Mouse (Mus musculus): ENCODE results near the gene Itpr1.

The Itpr1 gene

GRCm38 (mm10) chr6:108441290-108441689 is 228.4 kb downstream of the Itpr1 start:
- DNase-seq (ENCODE audit: low spot score in 2 of 2) = no peak

GRCm38 (mm10) chr6:108442291-108442690 is 229.4 kb downstream of the Itpr1 start:
- DNase-seq (ENCODE audit: low spot score in 2 of 2) = no peak

- peak; percentile 45 to 49 for DNase-seq (ENCODE audit: low spot score in 2 of 2)
Observed at GRCm38 (mm10) chr6:108444435-108444834, 231.5 kb downstream of the Itpr1 start.

DNA sequence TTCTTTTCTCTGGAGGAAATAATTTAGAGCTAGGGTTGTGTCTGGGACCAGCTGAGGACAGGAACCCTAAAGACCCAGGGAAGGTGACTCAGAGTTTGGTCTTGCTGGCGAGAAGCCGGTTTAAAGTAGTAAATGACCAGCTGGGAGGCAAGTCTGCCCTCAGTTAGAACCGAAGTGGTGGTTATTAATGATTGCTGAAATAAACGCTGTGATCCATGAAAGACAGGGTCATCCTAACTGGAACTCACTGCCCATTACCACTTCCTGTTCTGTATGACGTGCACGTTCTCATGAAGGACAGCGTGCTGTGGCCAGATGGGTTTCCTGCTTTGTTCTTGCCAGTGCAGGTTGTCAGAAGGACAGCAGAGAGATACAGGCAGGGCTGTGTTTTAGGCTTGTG is 232.1 kb downstream of the Itpr1 start:
- no peak for DNase-seq (ENCODE audit: low spot score in 2 of 2)

GRCm38 (mm10) chr6:108446766-108447165 is 233.9 kb downstream of the Itpr1 start:
- DNase-seq (ENCODE audit: low spot score in 2 of 2) = no peak

GRCm38 (mm10) chr6:108447179-108447845 is 234.4 kb downstream of the Itpr1 start:
- DNase-seq (ENCODE audit: low spot score in 2 of 2) = no peak

DNA sequence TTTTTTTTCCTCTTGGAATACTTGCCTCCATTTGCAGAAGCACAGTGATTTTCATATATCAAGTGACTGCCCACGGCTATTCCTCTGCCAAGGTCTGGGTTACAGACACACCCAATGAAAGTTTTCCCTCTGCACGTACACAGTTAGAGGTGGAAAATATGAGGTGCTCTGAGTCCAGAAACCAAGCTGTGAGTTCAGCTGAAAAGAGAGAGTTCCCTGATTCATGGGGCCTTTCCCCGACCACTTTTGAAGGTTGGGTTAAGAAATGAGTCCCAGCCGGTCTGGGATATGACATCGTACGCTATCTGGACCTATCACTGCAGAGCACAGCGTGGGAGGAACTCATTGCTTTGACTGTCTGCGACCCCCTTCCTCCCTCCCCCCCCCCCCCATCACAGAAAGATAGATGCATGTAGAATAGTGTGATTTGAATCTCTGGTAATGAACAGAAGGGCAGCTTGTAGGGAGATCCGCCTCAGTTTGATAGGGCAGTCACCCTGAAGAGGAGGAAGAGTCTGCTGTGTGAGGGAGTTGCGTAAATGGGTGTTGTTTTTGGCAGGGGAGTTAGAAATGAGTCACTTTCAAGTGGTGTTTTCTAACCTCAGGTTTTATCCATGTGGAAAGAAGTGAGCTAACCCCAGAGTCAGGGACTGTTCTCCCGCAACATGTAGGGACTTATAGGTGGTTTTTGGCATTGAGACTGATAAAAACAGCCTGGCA is 235.3 kb downstream of the Itpr1 start:
- DNase-seq (ENCODE audit: low spot score in 2 of 2) = no peak

- no peak for DNase-seq (ENCODE audit: low spot score in 2 of 2)
Observed at GRCm38 (mm10) chr6:108448864-108449263, 236.0 kb downstream of the Itpr1 start.

GRCm38 (mm10) chr6:108451536-108451935 is 238.6 kb downstream of the Itpr1 start:
- no peak for DNase-seq (ENCODE audit: low spot score in 2 of 2)

GRCm38 (mm10) chr6:108453618-108454017 is 240.7 kb downstream of the Itpr1 start:
- DNase-seq (ENCODE audit: low spot score in 2 of 2) = no peak

DNA sequence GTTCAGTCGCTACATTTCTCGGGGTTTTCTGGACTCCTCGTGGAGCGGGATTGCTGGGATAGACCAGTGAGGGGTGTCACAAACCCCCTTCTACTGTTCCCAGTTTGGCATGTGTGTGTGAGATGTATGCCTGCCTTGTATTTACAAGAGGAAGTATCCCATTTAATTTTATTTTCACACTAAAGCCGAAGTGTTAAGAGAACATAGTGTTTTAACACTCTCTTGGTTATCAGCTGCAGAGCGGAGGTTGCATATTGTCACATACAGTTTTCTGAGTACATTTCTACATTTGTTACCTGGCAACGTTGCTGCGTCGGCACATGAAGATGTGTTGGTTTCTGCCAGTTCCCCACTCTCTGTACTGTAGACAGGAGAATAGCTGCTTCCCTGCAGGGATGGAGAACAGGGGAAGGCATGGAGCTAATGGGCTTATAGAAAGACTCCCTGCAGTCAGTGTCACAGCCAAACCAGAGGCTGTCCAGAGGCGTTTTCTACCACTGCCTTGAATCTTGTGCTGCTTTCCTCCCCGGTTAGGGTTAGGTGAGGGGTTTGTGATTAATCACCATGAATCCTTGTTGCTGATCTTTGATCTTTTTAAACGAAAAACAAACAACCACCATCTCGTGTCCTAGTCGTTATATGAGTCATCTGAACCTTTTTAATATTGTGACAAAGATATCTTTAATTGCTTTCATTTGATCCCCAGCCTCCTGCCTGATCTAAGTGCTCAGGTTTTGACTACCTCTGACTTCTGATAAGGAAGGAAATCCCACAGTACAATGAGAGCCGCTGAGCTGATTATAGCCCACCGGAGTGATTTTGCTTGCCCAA is 241.4 kb downstream of the Itpr1 start:
- DNase-seq (ENCODE audit: low spot score in 2 of 2) = peak in 1 of 2 experiments; percentile 36

DNA sequence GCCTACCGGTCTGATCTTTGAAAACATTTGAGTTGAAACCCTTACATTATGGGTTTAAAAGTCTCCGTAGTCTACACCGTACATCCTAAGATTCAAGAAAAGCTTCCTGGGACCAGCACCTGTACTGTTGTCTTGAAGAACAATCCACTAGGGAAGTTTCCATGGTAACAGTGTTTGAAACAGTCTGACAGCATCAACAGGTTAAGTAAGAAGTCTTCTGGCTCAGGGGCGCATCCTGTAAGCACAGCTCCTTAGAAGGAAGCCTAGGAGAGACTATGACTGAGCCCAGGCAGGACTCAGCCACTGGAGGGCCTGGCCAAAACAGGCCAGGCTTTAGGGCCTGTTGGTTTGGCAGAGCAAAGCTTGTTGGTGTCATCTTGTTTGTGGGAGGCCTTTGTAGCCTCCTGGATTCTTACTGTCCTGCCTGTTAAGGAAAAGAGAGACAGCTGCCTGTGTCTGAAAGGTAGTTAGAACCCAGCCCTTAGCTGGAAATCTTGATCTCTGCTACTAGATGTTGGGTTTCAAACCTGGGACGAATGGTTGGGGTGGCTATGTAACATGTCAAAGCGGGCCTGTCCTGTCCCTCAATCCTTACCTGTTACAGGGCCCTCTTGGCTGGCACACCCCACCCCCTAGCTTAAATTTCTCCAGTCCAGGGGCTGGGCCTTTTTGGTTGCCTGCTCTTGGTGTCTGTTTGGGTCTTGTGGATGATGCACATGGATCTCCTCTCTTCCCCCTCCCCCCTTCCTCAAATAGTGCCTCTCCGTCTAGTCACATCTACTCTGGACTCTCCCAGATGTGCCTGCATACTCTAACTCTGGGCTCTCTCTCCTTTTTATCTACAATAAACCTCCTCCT is 242.3 kb downstream of the Itpr1 start:
- DNase-seq (ENCODE audit: low spot score in 2 of 2) = no peak

DNA sequence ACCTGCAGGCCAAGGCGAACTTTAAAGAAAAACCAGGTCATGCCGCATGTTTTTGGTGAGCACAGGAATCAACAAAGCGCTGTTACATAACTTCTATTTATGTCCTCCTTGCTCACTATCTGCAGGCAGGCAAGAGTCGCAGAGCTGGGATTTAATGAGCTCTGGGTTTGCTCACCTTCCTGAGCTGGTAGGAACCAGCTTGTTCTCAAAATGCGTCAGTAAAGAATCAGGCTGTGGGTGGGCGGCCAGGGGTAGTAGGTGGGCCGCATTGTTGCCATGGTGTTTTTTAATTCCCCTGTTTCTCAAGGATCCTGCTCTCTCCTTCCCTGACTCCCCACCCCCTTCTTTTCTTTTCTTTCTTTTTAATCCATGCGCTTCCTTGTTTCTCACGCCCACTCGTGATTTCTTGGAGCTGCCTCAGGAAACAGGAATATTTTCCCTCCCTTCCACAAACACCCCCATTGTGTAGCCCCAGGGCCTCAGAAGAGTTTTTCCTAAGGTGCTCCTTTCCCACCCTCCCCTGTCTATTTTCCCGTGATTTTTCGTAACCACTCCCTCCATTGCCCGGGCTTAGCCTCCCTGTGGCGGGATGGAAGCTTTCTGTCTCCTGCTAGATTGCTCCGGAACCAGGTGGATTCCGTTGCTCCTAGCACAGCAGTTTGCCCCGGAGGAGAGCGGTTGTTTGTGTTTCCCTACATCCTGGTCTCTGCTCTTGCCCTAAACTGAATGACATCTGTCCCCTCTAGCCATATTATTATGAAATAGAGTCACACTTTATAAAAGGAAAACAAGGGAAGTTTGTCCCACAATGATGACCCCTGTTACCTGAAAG is 243.6 kb downstream of the Itpr1 start:
- peak; percentile 45 to 51 for DNase-seq (ENCODE audit: low spot score in 2 of 2)

- no peak for DNase-seq (ENCODE audit: low spot score in 2 of 2)
Observed at GRCm38 (mm10) chr6:108457063-108457405, 244.1 kb downstream of the Itpr1 start.

- DNase-seq (ENCODE audit: low spot score in 2 of 2) = no peak
Observed at GRCm38 (mm10) chr6:108457516-108458181, 244.8 kb downstream of the Itpr1 start.

GRCm38 (mm10) chr6:108458182-108458571 is 245.3 kb downstream of the Itpr1 start:
- no peak for DNase-seq (ENCODE audit: low spot score in 2 of 2)

- no peak for DNase-seq (ENCODE audit: low spot score in 2 of 2)
Observed at GRCm38 (mm10) chr6:108458826-108459225, 245.9 kb downstream of the Itpr1 start.

- no peak for DNase-seq (ENCODE audit: low spot score in 2 of 2)
Observed at GRCm38 (mm10) chr6:108464308-108464979, 251.5 kb downstream of the Itpr1 start.

DNA sequence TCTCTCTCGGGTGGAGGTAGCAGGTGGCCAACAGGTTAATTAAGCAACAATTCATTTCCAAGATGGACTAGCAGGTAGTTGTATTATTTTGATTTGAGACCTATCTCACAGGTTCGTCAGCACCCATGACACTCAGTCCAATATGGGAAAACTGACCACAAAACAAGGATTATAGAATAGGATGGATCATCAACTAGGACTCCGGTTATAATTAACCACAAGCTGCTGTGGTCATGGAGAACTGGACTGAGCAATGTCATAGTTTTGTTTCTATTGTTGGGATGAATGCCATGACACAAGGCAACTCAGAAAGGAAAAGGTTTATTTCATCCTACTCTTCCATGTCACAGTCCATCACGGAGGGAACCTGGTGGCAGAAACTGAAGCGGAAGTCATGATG is 252.3 kb downstream of the Itpr1 start:
- DNase-seq (ENCODE audit: low spot score in 2 of 2) = no peak

DNA sequence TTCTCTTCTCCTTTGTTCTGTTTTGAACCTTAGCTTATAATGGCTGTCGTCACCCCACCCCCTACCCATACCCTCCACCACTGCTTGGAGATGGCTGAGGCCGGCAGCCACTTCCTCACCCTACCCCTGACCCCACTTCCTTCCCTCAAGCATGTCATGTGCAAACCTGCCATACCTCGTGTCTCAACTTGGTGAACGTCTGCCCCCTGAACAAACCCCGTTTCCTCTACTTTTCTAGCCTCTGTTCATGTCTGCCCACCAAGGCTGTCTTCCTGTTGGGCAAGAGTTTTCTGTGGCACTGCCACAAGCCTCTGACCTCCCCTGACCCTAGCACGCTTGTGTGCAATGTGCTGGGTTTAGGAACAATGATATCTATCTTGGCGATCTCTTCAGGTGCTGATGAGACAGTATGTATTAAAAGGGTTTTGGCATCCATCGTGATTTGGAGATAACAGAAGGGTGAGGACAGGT is 253.2 kb downstream of the Itpr1 start:
- DNase-seq (ENCODE audit: low spot score in 2 of 2) = no peak

Measured in frontal cortex, postnatal 25 days (tissue).